Mouse (Mus musculus) embryo, embryonic 9.5 days (tissue): ENCODE measurements around the gene Zfp758.
"Not testable (repeated sequence)": the region's sequence is repeated elsewhere in the genome, so short reads cannot be mapped to it uniquely, and the experiment has no call there.

Experiments used
- DNase-seq: peaks from one replicate; pipeline ENCODE4 v3.0.0-alpha.2; 2017; ENCODE audit errors: extremely low spot score

Zfp758 gene

DNA sequence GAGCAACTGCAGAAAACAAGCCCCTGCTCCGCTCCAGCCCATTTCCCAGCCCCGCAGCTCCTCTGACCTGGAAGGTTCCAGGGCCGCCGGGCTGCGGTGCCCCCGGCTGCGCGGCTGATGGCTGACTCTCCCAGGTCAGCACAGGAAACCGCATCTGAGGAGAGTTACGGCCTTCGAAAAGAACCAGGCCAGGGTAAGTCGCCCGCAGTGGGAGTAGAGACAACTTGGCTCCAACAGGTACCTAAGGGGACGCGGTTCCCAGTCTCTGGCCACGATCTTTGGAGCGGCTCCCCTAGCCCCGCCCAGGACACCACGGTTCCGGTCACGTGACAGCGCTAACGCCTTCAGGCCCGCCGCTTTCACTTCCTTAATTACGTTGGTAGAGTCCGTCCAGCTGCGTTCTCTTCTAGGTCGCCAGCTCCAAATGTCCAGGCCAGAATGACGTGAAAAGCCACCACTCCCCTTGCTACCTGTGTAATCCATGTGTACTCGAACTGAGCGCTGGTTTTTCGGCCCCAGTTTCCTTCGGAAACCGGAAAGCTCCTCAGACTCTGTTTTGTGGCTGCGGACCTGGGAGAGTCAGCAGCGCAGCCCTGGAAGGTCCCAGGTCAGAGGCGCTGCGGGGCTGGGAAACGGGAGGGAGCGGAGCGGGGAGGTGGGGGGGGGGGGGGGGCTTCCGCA, at the start of gene Zfp758, which contains the start of gene Zfp944:
Gene Zfp758, plus strand, starts transcription at position 353 of the 681 bp plus-strand sequence.
Gene Zfp944, minus strand, starts transcription at position 300 of the 681 bp plus-strand sequence.
- DNase-seq, result peak; percentile 72

DNA sequence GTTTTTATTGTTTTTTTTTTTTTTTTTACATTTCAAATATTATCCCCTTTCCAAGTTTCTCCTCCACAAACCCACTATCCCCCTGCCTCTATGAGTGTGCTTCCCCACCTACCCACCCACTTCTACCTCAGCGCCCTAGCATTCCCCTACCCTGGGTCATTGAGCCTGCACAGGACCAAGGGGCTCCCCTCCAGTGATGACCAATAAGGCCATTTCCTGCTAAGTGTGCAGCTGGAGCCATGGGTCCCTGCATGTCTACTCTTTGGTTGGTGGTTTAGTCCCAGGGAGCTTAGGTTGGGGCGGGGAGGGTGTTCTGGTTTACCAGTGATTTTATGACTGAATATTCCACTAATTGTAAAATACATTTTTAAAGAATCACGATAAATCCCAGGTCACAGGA, 47.0 kb upstream of the Zfp758 start:
- not testable (repeated sequence) for DNase-seq

DNA sequence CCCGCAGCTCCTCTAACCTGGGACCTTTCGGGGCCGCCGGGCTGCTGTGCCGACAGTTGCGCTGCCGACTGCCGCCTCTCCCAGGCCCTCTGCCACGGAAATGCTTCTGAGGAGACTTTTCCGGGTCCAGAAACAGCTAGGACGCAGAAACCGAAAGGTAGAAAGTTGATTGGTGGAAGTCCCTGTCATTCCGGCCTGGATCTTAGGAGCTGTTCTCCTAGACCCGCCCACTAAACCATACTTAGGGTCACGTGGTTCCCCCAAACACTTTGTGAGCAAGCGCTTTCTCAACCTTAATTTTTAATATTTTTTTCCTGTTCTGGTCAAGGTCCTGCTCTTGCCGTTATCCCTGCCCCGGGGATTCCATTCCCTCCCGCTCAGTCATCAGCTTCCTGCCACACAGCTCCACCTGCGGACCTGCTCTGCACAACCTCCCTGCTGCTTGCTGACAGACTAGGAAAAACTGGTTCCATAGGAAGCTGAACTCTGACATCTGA, 46.5 kb upstream of the Zfp758 start, which contains the start of gene CT030661.1:
Gene CT030661.1, minus strand, starts transcription at position 108 of the 497 bp plus-strand sequence.
- peak; percentile 87 for DNase-seq

DNA sequence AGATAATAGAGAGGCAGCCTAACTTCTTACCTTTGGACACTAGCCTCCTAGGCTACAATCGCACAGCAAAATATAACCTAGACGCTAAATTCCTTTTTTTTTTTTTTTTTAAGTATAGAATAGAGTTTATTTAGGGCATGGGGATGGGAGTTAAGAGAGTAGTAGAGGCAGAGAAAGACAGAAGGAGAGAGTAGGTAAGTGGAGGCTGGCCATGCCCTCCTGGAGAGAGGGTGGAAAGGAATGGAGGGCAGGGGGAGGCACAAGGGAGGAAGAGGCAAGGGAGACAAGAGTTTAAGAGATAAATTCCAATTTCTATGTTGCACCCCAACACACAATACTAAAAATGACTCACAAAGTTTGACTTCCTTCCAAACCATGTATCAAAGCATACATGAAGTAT, 46.0 kb upstream of the Zfp758 start:
- not testable (repeated sequence) for DNase-seq

DNA sequence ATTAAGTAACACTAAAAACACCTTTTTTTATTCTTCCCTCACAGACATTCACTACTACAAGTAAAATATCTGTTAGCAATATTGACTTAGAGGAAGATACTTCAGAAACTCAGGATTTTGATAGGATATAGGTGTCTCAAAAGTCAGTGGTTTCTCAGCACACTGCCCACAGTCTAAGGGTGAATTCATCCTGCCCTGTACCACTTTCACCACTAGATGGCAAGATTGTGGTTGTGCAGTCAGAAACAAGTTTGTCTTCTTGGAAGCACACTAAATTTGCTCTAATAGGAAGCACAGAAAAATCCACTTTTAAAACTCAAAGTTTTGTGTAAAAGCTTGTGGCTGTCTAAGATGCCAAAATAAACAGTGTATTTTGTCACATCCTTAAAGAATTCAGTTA, 8.5 kb upstream of the Zfp758 start:
- DNase-seq, result peak; percentile 15

DNA sequence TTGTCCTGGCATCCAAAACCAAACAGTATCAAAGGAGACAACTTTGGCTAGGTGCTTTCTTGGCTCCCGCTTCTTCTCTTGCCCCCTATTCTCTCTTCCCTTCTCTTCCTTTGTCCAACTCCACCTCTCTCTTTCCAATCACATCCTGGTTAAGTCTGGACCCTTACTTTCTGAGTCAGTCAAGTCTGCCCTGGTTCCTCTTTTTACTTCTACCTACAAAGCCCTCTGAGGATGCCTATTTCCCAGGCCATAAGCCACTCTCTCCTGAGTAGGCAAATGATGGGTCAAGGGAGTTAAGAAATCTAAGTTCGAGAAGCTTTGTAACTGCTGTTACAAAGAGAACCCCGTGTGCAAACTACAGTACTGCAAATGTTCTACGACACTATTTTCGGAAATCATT, 681 bp upstream of the Zfp758 start:
- DNase-seq, result peak; percentile 3

DNA sequence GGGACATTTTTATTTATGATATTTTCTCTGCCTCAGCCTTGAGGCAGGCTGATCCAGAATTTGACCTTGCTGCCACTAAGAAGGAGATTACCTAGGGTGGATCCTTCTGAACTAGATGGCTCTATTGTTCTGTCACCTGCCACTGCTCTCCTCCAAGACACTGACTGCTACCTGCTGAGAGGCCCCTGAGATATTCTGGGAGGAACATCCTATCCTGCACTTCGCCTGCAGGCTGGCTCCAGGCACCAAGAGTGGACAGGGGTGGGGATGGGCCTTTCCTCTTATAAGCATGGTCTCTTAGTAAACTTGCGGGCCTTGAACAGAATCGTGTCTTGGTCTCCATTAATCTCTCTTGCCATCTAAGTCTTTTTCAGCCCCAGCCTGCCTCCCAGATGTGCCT, 2.6 kb downstream of the Zfp758 start:
- no peak for DNase-seq

DNA sequence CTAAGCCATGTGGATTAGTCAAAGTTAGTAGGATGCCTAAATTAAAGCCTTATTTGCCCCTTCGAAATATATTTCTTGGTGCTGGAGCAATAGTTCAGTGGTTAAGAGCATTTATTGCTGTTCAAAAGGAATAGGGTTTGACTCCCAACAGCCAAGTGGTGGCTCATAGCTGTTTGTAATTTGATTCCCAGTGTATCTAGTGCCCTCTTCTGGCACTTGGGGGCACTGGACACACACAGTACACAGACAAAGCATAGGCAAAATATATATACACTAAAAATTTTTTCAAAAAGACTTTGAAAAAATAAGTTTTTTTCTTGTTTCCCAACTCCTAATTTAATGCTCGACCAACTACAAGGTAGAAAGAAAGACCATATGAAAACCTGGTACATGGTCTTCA, 49.5 kb downstream of the Zfp758 start:
- DNase-seq, result no peak

DNA sequence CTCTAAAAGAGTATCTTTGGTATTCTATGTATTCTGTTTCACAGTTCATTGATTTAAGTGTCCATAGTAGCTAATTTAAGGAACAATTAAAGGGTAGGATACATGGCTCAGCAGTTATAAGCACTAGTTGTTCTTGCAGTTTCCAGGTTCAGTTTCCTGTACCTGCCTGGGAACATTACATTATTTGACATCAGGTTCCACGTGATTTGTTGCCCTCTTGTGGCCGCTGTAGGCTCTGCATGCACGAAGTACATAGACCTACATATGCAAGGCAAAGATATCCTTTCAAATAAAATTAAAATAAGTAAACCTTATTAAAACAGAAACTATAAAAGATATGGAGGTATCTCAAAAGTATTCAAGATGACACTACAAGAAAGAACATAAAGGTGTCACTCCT, 56.3 kb downstream of the Zfp758 start:
- peak; percentile 39 for DNase-seq

DNA sequence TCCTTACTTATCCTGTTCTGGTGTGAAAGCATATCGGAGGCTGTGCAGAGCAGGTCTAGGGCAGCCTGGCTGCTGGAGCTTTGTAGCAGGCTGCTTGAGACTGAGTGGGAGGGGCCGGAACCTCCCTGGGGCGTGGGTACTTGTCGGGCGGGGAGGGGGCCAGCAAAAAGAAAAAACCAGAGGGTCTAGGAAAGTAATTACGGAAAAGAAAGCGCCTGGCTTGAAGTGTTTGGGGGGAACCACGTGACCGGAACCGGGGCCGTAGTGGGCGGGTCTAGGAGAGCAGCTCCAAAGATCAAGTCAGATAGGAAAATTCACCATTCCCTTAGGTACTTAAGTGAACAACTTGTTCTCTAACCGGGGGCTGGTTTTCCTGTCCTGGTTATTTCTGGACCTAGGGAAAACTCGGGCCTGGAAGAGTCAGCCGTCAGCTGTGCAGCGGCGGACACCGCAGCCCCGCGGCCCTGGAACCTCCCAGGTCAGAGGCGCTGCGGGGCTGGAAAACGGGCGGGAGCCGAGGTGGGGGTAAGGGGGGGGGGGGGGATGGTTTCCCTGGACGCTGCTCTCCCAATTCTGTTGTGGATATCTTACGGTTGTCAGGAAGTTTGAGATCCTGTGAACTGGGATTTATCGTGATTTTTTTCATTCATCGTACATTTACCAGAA, 62.8 kb downstream of the Zfp758 start, which contains the start of gene Zfp946:
Gene Zfp946, plus strand, starts transcription at position 271 of the 666 bp plus-strand sequence.
- peak; percentile 91 for DNase-seq

DNA sequence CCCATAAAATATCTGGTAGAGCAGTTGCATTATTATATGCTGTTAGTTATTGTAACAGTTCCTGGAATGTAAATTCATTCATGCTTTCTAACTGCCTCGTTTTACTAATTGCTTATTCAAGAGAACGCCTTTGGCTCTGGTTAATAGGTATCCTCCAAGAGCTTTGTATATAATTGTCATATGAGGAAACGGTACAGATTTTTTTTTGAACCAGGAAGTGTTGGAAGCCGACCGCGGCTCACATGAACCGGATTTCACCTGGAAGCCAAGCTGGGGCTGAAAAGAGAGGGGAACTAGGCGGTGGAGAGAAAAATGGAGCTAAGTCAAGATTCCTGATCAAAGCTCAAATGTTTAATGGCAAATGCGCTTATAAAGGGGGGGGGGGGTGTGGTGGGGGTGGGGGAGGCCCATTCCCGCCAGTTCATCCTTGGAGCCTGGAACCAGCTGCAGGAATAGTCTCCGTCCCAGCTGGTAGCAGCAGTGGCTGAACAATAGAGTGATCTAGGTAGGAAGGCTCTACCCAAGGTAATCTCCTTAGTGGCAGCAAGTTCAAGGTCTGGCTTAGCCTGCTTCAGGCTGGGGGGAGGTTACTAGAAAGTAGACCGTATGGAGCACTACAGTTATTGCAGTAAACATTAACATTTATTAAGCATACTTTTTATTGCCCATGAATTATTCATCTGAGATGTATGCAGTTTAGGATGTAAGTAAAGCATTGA, 63.5 kb downstream of the Zfp758 start:
- DNase-seq, result peak; percentile 6
